Mouse (Mus musculus): Measurements from ENCODE around the gene Pdcd2l. TPM values are rescaled to one million over a fixed set of nuclear protein-coding genes. Genes with fewer than 3 reads are reported as not detected.
A peak's percentile ranks its signal among the peaks of the same experiment; 100 is the strongest.

The Pdcd2l gene
- polyA plus RNA-seq, 1 experiment from 2014 or later, result 34.6 TPM

DNA sequence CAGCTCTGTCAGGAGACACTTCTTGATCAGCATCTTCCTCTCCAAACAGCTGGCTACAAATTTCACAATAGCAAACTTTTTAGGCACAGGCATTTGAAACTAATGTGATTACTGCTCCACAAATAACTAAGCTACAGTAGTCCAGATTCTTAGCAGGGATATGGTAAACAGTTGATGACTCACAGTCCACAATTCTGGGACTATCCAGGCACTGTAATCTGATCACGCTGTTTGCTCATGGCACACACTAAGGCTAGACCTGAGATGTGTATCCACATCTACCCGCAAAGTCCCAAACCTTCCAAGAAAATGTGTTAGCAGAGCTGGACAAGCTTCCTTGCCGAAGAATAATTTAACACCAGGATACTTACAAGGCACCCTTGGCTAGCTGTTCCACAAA lies 38.5 kb downstream of the Pdcd2l start:
- peak; percentile 32 for DNase-seq (ENCODE audit: low spot score)
- 79% methylated on average over 3 of the region's 3 CpGs for WGBS
- no peak overlapping the region for H3K4me2 ChIP-seq (replicated peaks; ENCODE audit: low read depth)
- no peak overlapping the region for H3K27ac ChIP-seq (replicated peaks)
- no peaks in the 10 kb centered on the region for H3K4me1 ChIP-seq (replicated peaks; ENCODE audit: control insufficient read depth, insufficient read depth)
- ATAC-seq (ENCODE audit: low FRiP score, low TSS enrichment), result peak; percentile 93
- no peak overlapping the region for H3K9ac ChIP-seq (ENCODE audit: low read length)
- TF ChIP-seq CTCF (IDR thresholded peaks at IDR 0.05; ENCODE audit: low read depth) (no peak), EP300 (optimal IDR thresholded peaks at IDR 0.05) (no peak)
- H3K36me3 ChIP-seq (ENCODE audit: control insufficient read depth, insufficient read depth, low read length), result peaks cover 40% of the 10 kb centered on the region
- H3K27me3 ChIP-seq (ENCODE audit: control insufficient read depth, insufficient read depth, low read length), result no peaks in the 10 kb centered on the region
- H3K4me3 ChIP-seq (ENCODE audit: low read depth, low read length), result no peak overlapping the region
- no peaks in the 10 kb centered on the region for H3K9me3 ChIP-seq (ENCODE audit: control insufficient read depth, low read length)

DNA sequence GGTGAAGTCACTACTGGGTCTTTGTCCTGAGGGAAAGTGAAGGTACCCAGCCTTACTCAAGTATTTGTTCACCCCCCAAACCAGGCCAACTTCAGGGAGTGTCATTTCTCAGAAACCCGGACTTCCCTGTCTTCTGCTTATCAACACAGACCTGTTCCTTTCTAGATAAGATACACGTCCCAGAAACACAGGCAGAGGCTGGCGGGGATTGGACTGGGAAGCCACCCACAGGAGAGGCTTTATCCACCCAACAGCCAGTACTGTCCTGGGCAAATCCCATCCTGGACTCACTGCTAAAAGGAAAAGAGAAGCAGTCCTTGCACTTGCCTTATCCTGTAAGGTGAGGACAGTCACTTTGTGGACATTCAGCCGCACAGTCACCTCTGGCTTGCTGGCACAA lies 49.3 kb downstream of the Pdcd2l start:
- DNase-seq (ENCODE audit: low spot score) (no peak), ATAC-seq (ENCODE audit: low FRiP score, low TSS enrichment) (no peak)
- no peak overlapping the region for H3K27ac ChIP-seq (replicated peaks)
- H3K4me3 ChIP-seq (ENCODE audit: low read depth, low read length), result no peak overlapping the region
- H3K4me2 ChIP-seq (replicated peaks; ENCODE audit: low read depth), result no peak overlapping the region
- 70% methylated on average over 4 of the region's 4 CpGs for WGBS
- no peaks in the 10 kb centered on the region for H3K27me3 ChIP-seq (ENCODE audit: control insufficient read depth, insufficient read depth, low read length)
- no peak overlapping the region for H3K9ac ChIP-seq (ENCODE audit: low read length)
- H3K9me3 ChIP-seq (ENCODE audit: control insufficient read depth, low read length), result no peaks in the 10 kb centered on the region
- H3K36me3 ChIP-seq (ENCODE audit: control insufficient read depth, insufficient read depth, low read length), result peaks cover 51% of the 10 kb centered on the region
- TF ChIP-seq CTCF (IDR thresholded peaks at IDR 0.05; ENCODE audit: low read depth), result no peak
- no peak for TF ChIP-seq EP300 (optimal IDR thresholded peaks at IDR 0.05)
- no peaks in the 10 kb centered on the region for H3K4me1 ChIP-seq (replicated peaks; ENCODE audit: control insufficient read depth, insufficient read depth)

DNA sequence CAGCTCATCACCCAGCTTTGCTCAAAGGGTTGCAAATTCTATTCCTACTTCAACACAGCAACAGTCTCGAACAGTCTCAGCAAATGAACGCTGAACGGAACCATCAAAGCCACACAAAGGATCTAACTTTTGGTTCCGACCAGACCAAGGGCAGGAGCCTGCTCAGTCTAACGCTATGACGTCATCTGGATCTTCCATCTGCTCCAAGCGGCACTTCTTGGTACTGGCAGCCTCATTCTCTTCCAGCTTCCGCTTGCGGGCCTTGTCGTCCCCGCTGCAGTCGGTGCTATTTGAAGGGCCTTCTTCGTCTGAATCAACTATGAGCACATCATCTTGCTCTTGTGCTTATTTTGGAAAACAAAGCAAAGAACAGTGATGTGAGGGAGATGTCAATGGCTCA lies 55.3 kb downstream of the Pdcd2l start:
- no peaks in the 10 kb centered on the region for H3K27me3 ChIP-seq (ENCODE audit: control insufficient read depth, insufficient read depth, low read length)
- TF ChIP-seq CTCF (IDR thresholded peaks at IDR 0.05; ENCODE audit: low read depth), result no peak
- DNase-seq (ENCODE audit: low spot score) (no peak), ATAC-seq (ENCODE audit: low FRiP score, low TSS enrichment) (no peak)
- H3K4me1 ChIP-seq (replicated peaks; ENCODE audit: control insufficient read depth, insufficient read depth), result no peaks in the 10 kb centered on the region
- H3K9ac ChIP-seq (ENCODE audit: low read length), result no peak overlapping the region
- H3K27ac ChIP-seq (replicated peaks), result no peak overlapping the region
- peaks cover 31% of the 10 kb centered on the region for H3K36me3 ChIP-seq (ENCODE audit: control insufficient read depth, insufficient read depth, low read length)
- 97% methylated on average over 13 of the region's 13 CpGs for WGBS
- no peak overlapping the region for H3K4me3 ChIP-seq (ENCODE audit: low read depth, low read length)
- no peaks in the 10 kb centered on the region for H3K9me3 ChIP-seq (ENCODE audit: control insufficient read depth, low read length)
- H3K4me2 ChIP-seq (replicated peaks; ENCODE audit: low read depth), result no peak overlapping the region

DNA sequence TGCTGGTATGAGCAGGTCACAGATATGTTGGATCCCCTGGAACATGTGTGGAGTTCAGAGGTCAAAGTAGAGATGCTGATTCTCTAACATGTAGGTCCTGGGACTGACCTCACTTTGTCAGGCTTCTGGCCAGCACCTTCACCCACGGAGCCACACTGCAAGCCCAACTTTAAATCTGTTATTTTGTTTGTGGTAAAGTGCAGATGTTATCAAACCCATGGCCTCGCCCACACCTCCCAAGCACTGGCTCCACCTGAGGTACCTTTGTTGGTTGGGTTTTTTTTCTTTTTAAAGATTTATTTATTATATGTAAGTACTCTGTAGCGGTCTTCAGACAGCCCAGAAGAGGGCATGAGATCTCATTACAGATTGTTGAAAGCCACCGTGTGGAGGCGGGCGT lies 57.0 kb downstream of the Pdcd2l start:
- Histone ChIP-seq H3K27me3 (ENCODE audit: control insufficient read depth, insufficient read depth, low read length) (no peaks in the 10 kb centered on the region), H3K4me3 (ENCODE audit: low read depth, low read length) (no peak overlapping the region), H3K4me2 (replicated peaks; ENCODE audit: low read depth) (no peak overlapping the region), H3K36me3 (ENCODE audit: control insufficient read depth, insufficient read depth, low read length) (peaks cover 27% of the 10 kb centered on the region), H3K9me3 (ENCODE audit: control insufficient read depth, low read length) (no peaks in the 10 kb centered on the region), H3K9ac (ENCODE audit: low read length) (no peak overlapping the region), H3K4me1 (replicated peaks; ENCODE audit: control insufficient read depth, insufficient read depth) (no peaks in the 10 kb centered on the region), H3K27ac (replicated peaks) (no peak overlapping the region)
- DNase-seq (ENCODE audit: low spot score) (no peak), ATAC-seq (ENCODE audit: low FRiP score, low TSS enrichment) (peak; percentile 31; the same call in 1 of the 2 replicates)
- TF ChIP-seq CTCF (IDR thresholded peaks at IDR 0.05; ENCODE audit: low read depth), result no peak
- no peak for TF ChIP-seq EP300 (optimal IDR thresholded peaks at IDR 0.05)
- WGBS, result 86% methylated on average over 6 of the region's 6 CpGs

Other genes with a start within 250 kb of the Pdcd2l start
- gene Scgb2b27, start 182.7 kb downstream of the Pdcd2l start, polyA plus RNA-seq (2015; fragmentation: Nextera tagmentation; extraction: Ambion mirVana), result not detected in 2 replicates
- gene Scgb1b27, start 175.2 kb downstream of the Pdcd2l start, polyA plus RNA-seq (2015; fragmentation: Nextera tagmentation; extraction: Ambion mirVana), result not detected in 2 replicates
- not detected in 2 replicates for gene Scgb1b30, start 101.2 kb downstream of the Pdcd2l start, polyA plus RNA-seq (2015; fragmentation: Nextera tagmentation; extraction: Ambion mirVana)
- gene Wtip, start 63.4 kb downstream of the Pdcd2l start, polyA plus RNA-seq (2015; fragmentation: Nextera tagmentation; extraction: Ambion mirVana), result 3.5 and 5.0 TPM in 2 replicates
- 80.4 and 80.5 TPM in 2 replicates for gene Uba2, start 27.1 kb downstream of the Pdcd2l start, polyA plus RNA-seq (2015; fragmentation: Nextera tagmentation; extraction: Ambion mirVana)
- gene Gpi1, start 33.7 kb upstream of the Pdcd2l start, polyA plus RNA-seq (2015; fragmentation: Nextera tagmentation; extraction: Ambion mirVana), result 235 and 244 TPM in 2 replicates
- gene Gm6096, start 54.4 kb upstream of the Pdcd2l start, polyA plus RNA-seq (2015; fragmentation: Nextera tagmentation; extraction: Ambion mirVana), result not detected in 2 replicates
- gene 4931406P16Rik, start 116.9 kb upstream of the Pdcd2l start, polyA plus RNA-seq (2015; fragmentation: Nextera tagmentation; extraction: Ambion mirVana), result 15.2 and 16.1 TPM in 2 replicates
- gene Lsm14a, start 196.7 kb upstream of the Pdcd2l start, polyA plus RNA-seq (2015; fragmentation: Nextera tagmentation; extraction: Ambion mirVana), result 47.9 and 49.4 TPM in 2 replicates